8 mouse cellular contexts compared by ENCODE assay signal in genomic region chr5:121783862-121784500, GRCm38 (mm10). TPM values are rescaled to one million over a fixed set of nuclear protein-coding genes. Genes with fewer than 3 reads are reported as not detected.
DNase-seq lines count a peak whose midpoint lies in the region; ATAC-seq and TF ChIP-seq lines count a peak whose summit lies in the region.

No protein-coding gene starts in this region.

- 0 out of 2 replicates have a peak overlapping the region, but pooled peaks have one; percentile 8 for H3K27ac ChIP-seq in midbrain, postnatal 0 days (ENCODE audit: low read depth, low read length)

- no peak for ATAC-seq in midbrain, postnatal 0 days (ENCODE audit: low FRiP score)

- H3K27me3 ChIP-seq in midbrain, postnatal 0 days (ENCODE audit: insufficient read depth, low read length), result no peaks in the 10 kb centered on the region

- intact Hi-C loops in heart, postnatal 25 days (cut with DNase I), result no loop called here

- DNase-seq in layer of hippocampus, adult 9-11 months, result peak; percentile 23
- DNase-seq in layer of hippocampus, adult 11-12 months (ENCODE audit: low spot score), result no peak
- peak; percentile 72 for DNase-seq in adrenal gland, postnatal 10 days
- peak; percentile 12 for DNase-seq in heart, postnatal 25 days (ENCODE audit: low spot score)
- DNase-seq in midbrain, postnatal 0 days (ENCODE audit: low spot score), result peak; percentile 84
- DNase-seq in urinary bladder, postnatal 10 days (ENCODE audit: low spot score), result no peak
- DNase-seq in natural killer cell, adult 2 months (ENCODE audit: low spot score in 2 of 2), result no peak
- no peak for DNase-seq in spleen, adult 18-20 months

- H3K4me2 ChIP-seq in midbrain, postnatal 0 days (ENCODE audit: low read depth, low read length, poor library complexity, severe bottlenecking), result no peak overlapping the region

- no peaks in the 10 kb centered on the region for H3K4me1 ChIP-seq in midbrain, postnatal 0 days (ENCODE audit: insufficient read depth, low read length)

- no peak overlapping the region for H3K4me3 ChIP-seq in midbrain, postnatal 0 days (ENCODE audit: low read depth, low read length)

- H3K9me3 ChIP-seq in midbrain, postnatal 0 days (ENCODE audit: low read length), result no peaks in the 10 kb centered on the region

- peaks cover 17% of the 10 kb centered on the region for H3K36me3 ChIP-seq in midbrain, postnatal 0 days (ENCODE audit: insufficient read depth, low read length)

- 55% methylated on average over 10 of the region's 10 CpGs for WGBS in midbrain, postnatal 0 days

- no peak overlapping the region for H3K9ac ChIP-seq in midbrain, postnatal 0 days (replicated peaks; ENCODE audit: low read length, poor library complexity, severe bottlenecking)

- peak; percentile 49 for TF ChIP-seq CTCF in midbrain, postnatal 0 days (IDR thresholded peaks at IDR 0.05)

RNA-seq across cellular contexts. Expression of gene Sh2b3, which starts 53.5 kb away (rescaled TPM):
- 10 to 100 TPM; 37.0 to 41.7 TPM for total RNA-seq in adrenal gland, postnatal 10 days (2021)
- total RNA-seq in heart, postnatal 25 days (2021), result 10 to 100 TPM; 20.3 to 27.3 TPM
- 21.5 and 23.8 TPM in 2 replicates for total RNA-seq in midbrain, postnatal 0 days (2014; rRNA removed)
- polyA plus RNA-seq in midbrain, postnatal 0 days (2015; fragmentation: Nextera tagmentation; extraction: Ambion mirVana), result 5.9 and 6.4 TPM in 2 replicates

Comparison
In these comparisons a context has a peak if more than half of its experiments do, and no peak if none do; other contexts are left out.
1. DNase-seq: peak in layer of hippocampus, adult 9-11 months (single experiment), adrenal gland, postnatal 10 days (single experiment), heart, postnatal 25 days (single experiment) and midbrain, postnatal 0 days (single experiment); none in layer of hippocampus, adult 11-12 months (single experiment), urinary bladder, postnatal 10 days (single experiment), natural killer cell, adult 2 months (0 of 2) and spleen, adult 18-20 months (0 of 2).